Mouse (Mus musculus) layer of hippocampus, postnatal 10 days (tissue): ENCODE measurements around the gene Acyp1. TPM values are rescaled to one million over a fixed set of nuclear protein-coding genes. Genes with fewer than 3 reads are reported as not detected.
"Not testable (repeated sequence)": the region's sequence is repeated elsewhere in the genome, so short reads cannot be mapped to it uniquely, and the experiment has no call there.

Experiments
- DNase-seq, 2 experiments: peaks; one replicate each; pipeline ENCODE4 v3.0.0; 2021; ENCODE audit warnings: low spot score in 2 of 2
- total RNA-seq, 2 experiments: library from RNA; stranded (reverse); gene quantifications; 2 replicates each; pipeline ENCODE4 v1.2.3; 2021

The Acyp1 gene
- total RNA-seq, 2 experiments from 2014 or later, result 30.6 to 31.9 TPM

DNA sequence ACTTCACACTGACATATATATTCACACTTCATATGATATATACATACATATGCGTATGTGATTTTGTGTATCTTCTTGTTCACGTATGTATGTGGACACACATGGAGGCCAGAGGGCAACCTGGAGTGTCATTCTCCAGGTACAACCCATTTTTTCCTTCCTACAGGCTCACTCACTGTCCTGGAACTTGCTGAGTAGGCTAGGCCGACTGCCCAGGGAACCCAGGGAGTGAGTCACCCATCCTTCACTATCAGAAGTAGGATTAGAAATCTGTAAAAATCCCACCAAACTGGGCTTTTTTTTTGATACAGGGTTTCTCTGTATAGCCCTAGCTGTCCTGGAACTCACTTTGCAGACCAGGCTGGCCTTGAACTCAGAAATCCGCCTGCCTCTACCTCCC lies 3.2 kb downstream of the Acyp1 start:
- DNase-seq, result no peak

DNA sequence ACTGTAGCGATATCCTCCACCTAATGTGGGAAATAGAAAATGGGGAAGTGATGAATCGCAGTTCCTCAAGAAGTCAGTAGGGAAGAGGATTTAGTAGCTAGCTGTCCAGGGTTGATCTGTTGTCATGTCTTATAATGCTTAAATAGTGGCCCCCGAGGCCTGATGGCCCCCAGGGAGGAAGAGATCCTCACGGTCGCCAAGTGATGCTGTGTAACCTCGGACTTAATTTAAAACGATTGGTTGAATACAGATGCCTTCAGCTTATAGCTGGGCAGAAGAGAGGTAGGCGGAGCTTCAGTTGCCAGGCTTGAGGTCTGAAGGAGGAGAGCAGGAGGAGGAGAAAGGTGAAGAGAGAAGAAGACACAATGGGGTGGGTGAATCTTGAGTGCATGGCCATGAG lies 3.9 kb downstream of the Acyp1 start:
- DNase-seq, result no peak

DNA sequence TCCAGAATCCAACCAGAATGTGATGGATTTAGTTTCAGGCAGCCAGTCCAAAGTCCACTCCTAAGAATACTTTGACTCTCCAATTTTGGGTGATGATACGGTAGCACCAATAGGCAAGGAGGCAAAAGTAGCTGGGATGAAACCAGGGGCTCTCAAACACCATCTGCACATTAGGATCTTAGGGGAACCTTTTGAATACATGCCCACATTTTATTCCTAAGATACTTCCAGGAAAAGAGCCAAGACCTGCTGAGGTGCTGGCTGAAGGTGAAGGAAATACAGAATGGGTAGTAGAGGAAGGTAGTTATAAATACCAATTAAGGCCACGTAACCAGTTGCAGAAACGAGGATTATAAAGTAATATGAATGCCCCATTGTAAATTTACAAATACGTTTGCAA lies 6.5 kb downstream of the Acyp1 start:
- DNase-seq, result not testable (repeated sequence)

DNA sequence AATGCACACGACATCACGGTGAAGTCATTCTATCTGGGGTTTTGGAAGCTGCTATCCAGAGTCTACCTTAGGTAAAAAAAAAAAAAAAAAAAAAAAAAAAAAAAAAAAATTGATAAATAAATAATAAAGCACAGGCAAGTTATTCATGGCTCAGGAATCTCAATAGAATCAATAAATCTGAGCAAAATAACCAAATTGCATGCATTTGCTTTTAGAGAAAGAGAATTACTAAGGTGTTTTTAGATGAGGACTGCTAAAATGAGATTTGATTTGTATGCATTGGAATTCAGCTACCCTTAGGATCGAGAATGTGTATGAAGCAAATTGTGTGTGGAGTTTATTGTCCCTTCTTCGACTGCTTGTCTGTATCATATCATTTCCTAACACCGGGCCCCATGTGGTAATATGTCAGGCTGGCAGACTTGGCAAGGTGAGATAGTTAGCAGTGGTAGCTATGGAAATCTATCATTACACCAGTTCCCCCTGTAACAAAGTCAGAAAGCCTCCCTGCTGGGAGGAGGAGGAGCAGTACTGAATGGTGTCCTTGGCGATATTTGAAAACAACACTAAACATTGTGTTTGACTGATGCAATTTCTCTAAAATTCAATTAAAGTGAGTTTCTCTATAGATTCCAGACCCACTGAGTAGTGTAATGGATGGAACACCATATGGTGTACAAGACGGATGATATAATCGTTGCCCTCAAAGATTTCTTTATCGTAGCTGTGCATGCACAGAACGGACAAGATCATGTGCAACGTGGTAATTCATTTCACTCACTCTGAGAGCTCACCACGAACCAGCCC lies 7.2 kb downstream of the Acyp1 start:
- DNase-seq, result no peak

DNA sequence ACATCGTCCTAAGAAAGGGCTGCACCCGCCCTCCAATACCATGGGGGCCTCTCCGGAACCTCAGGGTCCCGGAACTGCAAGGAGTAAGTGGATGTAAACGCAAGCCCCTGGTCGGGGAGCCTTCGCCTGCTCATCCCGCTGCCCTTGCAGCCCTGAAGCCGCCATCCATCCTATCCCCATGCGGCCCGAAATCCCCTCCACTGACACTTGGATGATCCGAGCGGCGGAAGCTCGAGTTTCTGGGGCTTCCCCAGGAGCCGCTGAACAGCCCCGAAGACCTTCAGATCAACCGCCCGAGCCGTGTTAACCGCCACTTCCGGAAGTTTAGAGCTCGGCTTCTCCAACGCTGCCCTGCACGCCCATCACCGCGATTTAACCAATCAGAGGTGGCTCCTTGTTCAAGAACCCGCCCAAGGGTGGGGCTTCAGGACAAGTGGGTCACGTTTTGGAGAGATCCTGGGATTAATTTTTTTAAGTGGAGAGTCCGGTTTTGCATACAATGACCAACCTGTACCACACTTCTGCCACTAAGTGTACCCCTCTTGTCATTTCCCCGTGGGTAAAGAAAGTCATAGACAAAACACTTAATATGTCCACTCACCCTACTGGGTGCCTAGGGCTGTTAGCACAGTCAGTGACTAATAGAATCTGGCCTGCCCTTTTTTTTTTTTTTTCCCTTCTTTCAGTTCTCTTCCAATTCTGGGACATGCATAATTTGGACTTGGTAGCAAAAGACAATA lies 8.0 kb downstream of the Acyp1 start:
- peak; percentile 98 to 99 for DNase-seq

DNA sequence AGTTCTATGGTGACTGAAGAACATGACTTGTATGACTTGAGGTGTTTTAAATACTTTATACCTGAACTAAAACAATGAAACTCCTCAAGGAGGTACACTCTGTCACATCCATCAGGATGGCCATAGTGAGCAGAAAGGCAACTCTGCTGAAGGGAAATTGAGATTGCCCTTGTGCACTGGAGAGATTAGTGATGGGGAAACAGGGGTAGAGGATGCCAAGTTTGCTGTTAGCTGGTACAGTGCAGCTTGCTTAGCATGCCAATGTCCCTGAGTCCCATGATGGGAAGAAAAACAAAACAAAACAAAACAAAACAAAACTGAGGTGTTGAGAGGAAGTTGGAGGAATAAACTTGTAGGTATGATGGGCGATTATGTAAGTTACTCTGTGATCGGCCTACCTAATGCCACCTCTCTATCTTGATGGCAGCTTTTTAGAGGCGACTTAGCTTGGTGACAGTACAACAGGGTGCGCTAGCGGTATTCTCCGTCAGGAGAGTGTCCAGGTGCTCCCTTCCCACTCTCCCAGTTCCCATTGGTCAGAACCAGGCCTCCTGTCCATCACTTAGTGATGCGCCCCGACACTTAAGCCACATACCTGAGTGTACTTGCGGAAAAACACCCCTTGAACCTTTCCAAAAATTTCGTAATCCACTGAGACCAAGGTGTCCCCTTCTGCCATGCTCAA lies 8.7 kb downstream of the Acyp1 start:
- DNase-seq, result no peak

DNA sequence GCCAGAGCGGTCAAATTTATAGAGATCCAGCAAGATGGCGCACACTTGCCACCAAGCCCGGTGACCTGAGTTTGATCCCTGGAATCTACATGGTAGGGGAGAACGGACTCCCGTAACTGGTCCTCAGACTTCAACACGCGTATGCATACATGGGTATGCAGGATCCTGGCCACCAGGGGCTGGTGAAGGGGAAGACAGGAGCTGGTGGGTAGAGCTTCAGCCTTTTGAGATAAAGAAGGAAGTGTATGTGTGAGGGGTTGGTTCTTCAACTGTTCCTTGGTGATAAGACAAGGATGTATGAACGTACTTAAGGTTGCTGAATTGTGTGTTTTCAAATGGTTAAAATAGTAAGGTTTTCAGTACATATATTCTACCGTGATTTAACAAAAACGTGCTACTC lies 9.3 kb downstream of the Acyp1 start:
- DNase-seq, result no peak

DNA sequence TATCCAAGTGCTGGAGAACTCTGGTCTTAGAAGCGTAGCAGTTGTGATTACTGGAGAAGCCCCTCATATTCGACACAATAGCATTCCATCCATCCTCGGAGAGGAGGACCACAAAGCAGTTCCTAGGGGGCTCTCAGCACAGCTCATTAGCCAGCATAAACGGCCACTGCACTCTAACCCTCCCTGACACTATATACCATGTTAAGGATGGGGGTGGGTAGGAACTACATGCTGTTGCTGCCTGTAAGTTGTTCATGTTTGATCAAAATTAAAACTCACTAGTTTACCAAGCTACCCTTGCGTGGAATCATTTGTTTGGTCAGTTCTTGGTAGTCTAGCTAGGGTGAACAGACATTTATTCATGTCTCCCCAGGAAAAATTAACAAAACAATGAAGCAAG lies 12.0 kb downstream of the Acyp1 start:
- no peak for DNase-seq

DNA sequence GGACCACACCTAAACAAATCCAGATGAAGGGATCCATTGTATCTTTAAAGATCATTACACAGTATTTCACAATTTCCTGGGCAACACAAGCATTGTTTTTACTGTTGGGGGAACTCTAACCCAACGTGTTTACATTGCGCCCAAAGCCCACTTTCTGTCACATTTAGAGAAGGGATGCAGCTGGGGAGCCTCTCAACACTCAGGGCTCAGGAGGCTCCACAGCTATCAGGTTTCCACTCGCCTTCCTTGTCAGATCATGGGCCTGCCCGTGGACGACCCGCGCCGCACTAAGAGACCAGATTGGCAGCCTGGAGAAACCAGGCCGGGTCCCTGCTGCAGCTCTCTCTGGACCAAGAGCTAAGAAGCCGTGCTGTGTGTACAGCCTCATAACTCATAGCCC lies 14.7 kb downstream of the Acyp1 start:
- no peak for DNase-seq

DNA sequence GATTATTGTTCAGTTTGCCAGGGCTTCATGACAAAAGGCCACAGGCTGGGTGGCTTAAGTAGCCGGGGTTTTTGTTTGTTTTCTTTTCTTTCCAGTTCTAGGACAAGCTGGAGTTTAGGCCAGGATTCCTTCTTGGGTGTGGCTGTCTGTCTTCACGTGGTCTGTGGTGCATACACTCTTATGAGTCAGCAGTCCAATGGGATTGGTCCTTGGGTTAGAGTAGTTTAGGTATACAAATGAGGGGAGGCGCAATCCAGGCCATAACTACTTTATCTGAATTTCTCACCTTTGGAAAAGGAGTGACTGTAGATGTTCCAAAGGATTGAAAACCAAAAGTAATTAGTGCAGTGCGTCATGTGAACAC lies 16.4 kb downstream of the Acyp1 start:
- DNase-seq, result no peak

DNA sequence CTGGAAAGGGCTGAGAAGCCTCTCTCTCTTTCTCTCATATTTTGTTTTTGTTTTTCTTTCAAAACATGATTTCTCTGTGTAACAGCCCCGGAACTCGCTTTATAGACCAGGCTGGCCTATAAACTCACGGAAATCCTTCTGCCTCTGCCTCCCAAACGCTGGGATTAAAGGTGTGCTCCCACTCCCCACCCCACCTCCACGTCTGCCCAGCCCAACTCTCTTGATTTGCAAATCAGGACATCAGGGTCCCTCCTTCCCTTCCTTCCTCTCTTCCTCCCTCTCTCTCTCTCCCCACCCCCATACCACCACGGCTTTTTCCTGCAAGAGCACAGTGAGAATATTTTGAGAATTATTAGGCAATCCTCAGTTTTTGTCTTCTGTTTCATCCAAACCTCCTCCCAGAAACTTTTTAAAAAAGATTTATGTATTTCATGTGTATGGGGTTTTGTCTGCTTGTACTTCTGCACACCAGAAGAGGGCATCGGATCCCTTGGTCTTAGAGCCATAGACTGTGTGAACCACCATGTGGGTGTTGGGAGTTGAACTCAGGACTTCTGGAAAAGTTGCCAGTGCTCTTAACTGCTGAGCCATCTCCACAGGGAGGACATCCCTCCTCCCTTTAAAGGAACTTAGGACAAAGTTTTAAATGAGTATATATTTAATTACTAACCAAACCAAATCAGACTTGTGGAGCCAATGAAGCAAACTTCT lies 17.0 kb downstream of the Acyp1 start:
- DNase-seq, result no peak

DNA sequence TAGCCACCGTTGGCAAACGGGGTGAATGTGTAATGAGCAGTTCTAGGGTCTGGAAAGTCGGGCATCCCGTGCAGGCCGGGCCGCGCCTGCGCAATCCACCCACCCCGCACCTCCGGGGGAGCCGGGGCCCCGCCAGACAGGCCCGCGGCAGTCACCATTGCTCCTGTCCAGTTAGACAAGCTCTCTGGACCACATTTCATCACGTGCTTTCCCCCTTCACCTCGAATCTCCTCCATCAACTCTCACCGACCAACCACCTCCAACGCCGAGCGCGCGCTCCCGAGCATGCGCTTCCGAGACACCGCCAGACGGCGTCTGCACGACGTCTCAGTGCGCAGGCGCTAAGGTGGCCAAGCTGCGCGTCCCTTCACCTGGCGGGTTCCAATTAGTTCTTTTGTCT lies 17.9 kb downstream of the Acyp1 start, which contains the start of gene Mlh3:
Mlh3 (minus strand) TSS at position 281 of the 400 bp plus-strand sequence.
- peak; percentile 78 to 84 for DNase-seq

DNA sequence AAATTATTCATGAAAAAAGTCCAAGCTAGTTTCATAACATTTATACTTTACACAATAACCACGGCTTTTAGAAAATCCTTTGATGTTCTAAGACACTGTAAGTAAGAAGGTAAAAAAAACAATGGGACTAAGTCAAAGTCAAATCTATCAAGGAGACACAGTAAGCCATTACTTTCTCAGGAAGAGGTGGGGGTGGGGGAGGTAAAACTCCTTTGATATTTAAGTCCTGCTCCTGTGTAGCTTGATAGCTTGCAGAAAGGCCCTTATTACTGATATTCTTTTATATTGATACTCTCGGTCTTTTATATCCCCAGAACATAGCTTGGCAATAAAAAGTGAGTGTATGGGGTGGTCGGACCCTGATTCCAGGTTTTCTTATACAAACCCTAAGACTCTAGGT lies 18.4 kb downstream of the Acyp1 start:
- no peak for DNase-seq

DNA sequence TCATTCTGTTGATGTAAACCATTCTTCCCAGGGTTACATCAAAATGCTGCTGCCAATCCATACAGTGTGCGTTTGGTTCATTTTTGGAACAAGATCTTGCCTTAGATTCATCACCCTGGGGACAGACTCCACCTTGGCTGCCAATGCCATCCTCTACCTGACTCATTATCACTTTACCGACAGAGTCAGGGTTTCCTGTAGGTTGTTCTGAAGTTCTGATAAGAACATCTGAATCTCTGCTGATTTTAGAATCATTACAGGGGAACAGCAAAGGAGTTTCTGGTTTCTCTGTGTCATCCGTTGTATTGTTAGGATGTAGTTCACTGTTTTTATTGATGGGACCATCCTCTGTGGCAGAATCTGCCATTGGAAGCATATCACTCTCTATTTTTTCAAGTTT lies 22.0 kb downstream of the Acyp1 start:
- DNase-seq, result no peak

DNA sequence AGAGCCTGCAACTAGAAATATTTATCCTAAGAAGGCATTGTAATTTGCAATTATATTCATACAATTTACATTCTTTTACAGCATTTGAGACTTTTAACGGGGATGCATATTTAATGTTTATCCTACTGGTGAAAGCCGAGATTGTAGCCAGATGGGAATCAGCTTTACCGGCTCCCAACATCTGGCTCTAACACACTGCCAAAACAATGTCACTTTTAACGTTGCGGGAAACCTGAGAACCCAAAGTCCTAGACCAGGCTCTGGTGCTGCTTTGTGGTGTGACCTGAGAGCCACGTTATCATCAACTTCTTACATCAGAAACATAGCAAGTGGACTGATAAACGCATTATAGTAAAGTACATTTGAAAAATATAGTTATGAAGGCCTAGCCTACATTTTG lies 23.3 kb downstream of the Acyp1 start:
- DNase-seq, result no peak

DNA sequence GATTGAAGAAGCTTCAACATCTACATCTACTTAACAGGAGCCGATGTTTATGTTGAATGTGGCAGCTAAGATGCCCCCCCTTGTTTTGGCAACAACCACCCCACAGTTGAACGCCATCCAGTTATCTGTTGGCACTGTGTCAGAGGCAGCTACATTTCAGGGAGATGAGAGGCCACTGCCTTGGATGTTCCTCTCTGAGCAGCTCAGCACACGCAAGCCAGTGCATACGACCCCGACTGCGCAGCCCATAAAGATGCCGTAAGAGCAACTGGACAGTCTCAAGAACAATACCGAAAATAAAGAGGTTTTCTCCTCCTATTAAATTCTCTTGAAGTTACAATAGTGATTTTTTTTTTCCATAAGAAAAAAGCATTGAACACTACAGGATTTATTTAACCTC lies 23.7 kb downstream of the Acyp1 start:
- no peak for DNase-seq

DNA sequence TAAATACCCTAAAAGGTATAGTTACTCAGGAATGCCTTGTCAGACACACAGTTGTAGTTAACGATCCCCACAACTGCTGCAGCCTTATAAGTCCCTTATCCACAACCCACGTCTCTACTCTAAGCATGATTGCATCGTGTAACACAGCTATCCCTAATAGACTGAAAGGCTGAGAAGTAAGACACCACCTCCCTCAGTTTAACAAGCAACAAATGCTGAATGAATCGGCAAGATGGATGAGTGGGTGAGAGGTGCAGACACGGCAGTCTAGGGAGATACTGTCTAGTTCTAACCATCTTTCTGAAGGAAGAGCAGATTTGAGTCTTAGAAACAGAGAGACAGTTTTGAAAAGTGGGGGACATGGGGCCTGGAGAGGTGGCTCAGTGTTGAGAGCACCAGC lies 25.0 kb downstream of the Acyp1 start:
- DNase-seq, result no peak

DNA sequence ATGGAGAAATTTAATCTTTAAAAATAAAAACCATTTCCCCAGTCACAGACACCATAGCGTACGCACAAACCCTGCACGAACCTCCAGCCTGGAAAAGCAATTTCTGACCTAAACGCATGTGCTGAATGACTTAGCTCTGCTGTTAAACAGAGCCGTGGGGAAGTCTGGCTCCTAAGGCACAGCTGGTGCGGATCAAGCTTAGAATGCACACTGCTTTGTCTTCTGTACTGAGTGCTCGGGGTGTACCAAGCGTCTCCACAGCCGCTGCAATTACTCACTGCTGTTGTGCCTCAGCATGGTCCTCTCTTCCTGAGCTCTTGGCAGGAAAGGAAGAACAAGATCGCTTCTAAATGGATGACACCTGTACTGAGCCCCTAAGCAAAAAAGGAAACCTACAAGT lies 25.7 kb downstream of the Acyp1 start:
- DNase-seq, result no peak

DNA sequence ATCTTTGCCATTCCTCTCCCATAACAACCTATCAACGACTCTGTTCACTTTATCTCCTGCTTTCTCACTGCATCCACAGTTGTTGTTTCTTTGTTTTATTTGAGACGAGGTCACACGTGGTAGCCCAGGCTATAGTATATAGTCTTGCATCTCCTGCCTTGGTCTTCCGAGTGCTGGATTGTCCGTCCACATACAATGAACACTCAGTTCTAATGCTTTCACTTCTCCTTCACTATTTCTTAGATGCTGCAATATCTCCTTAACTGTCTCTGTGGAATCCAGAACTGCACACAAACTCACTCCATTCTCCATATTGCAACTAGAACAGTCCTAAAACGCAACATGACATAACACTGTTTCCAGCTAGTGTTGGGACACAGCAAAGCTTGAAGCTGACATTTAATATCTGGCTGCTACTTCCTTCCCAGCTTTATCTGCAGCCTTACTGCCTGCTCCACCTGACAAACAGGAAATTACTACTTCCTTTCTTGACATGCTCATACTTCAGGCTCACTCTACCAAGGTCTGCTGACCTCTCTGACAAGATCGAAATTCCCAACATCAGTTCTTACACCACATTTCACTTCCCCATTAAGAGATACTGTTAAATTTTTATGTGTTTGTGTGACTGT lies 31.1 kb downstream of the Acyp1 start:
- no peak for DNase-seq

DNA sequence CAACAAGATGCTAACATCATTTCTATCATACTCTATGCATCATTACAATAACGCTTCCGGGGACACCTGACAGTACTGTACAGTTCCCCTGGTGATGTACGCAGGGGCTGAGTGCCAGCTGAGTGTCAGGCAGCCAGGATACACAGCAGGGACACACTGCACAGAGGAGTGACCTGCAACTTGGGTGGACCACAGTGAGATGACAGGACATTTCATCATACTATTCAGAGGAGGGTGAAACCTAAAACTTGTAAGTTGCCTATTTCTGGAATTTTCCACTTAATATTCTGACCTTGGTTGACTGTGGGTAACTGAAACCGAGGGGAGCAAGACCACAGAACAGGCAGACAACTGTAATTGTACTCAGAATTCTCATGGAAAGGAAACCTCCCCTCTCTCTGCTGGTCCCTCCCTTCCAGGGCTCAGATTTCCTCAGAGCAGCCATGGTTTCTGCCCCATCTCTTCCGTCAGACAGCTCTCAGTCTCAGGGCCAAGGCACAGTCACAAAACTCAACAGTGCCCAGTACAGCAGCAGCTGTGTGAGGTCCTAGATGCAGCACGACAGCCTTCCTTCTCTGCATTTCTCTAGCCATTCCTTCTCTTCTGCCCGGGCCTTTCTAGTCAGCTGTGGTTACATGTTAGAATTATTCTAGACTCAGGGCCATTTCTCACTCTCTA lies 32.0 kb downstream of the Acyp1 start:
- DNase-seq, result no peak

DNA sequence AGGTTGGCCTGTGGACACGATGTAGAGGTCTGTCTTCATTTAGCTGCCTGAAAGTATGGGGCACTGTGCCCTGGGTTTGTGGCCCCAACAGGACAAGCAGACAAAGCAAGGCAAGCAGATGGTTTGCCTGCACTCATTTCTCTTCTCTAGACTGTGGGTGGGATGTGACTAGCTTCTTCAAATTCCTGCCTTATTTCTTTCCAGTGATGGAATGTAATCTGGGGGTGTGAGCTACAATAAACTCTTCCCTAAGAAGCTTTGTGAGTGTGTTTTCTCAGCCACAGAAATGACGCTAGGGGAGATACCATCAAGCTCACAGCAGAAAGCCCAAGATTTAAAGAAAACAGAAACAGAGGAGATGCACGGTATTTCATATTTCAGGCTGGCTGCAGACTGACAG lies 36.2 kb downstream of the Acyp1 start:
- no peak for DNase-seq
